Mouse (Mus musculus) erythroblast, embryonic 14.5 days (primary cell): ENCODE results near the gene Kcnma1. TPM values are rescaled to one million over a fixed set of nuclear protein-coding genes. Genes with fewer than 3 reads are reported as not detected.

Experiments
- H3K27me3 ChIP-seq: 2 replicates; pipeline ENCODE4 v1.6.1; 2012; ENCODE audit warnings: inconsistent platforms; ENCODE audit not compliant: control insufficient read depth
- H3K36me3 ChIP-seq: 2 replicates; pipeline ENCODE4 v1.6.1; 2012; ENCODE audit warnings: mild to moderate bottlenecking, inconsistent platforms; ENCODE audit not compliant: control insufficient read depth
- H3K4me1 ChIP-seq: 2 replicates; pipeline ENCODE4 v1.6.1; 2012; ENCODE audit warnings: inconsistent platforms; ENCODE audit not compliant: control insufficient read depth
- H3K4me3 ChIP-seq: replicated peaks from 2 replicates; pipeline ENCODE3; 2012; ENCODE audit warnings: moderate library complexity, mild to moderate bottlenecking, inconsistent platforms
- H3K9me3 ChIP-seq: 2 replicates; pipeline ENCODE4 v1.6.1; 2012; ENCODE audit warnings: low read length, inconsistent platforms, mixed read lengths; ENCODE audit not compliant: control insufficient read depth
- GATA1 ChIP-seq: IDR thresholded peaks from 2 replicates; pipeline ENCODE4 v1.6.1; 2012; ENCODE audit warnings: low read length, inconsistent platforms, mixed read lengths
- TAL1 ChIP-seq: IDR thresholded peaks from 3 replicates; pipeline ENCODE4 v1.6.1; 2012; ENCODE audit warnings: low read length, inconsistent platforms, mixed read lengths
- polyA plus RNA-seq: library from polyadenylated mRNA; stranded (reverse); fragments of >175 nt; gene quantifications from 2 replicates; pipeline ENCODE4 v1.2.3, GENCODE M21; 2012

The Kcnma1 gene
- polyA plus RNA-seq, 1 experiment: not detected

GRCm38 (mm10) chr14:24009978-24010377 lies 4.3 kb downstream of the Kcnma1 start:
- no peak overlapping the region for H3K4me3 ChIP-seq
- no peaks in the 10 kb centered on the region for H3K9me3 ChIP-seq
- H3K27me3 ChIP-seq: peaks cover 20% of the 10 kb centered on the region
- no peaks in the 10 kb centered on the region for H3K4me1 ChIP-seq
- no peaks in the 10 kb centered on the region for H3K36me3 ChIP-seq
- TF ChIP-seq GATA1: no peak
- no peak for TF ChIP-seq TAL1

GRCm38 (mm10) chr14:24008252-24008651 lies 6.0 kb downstream of the Kcnma1 start:
- H3K9me3 ChIP-seq: no peaks in the 10 kb centered on the region; the same call in 1 of the 2 replicates
- no peak overlapping the region for H3K4me3 ChIP-seq
- H3K27me3 ChIP-seq: peaks cover 38% of the 10 kb centered on the region
- no peaks in the 10 kb centered on the region for H3K36me3 ChIP-seq
- TF ChIP-seq TAL1 (no peak), GATA1 (no peak)
- no peaks in the 10 kb centered on the region for H3K4me1 ChIP-seq

DNA sequence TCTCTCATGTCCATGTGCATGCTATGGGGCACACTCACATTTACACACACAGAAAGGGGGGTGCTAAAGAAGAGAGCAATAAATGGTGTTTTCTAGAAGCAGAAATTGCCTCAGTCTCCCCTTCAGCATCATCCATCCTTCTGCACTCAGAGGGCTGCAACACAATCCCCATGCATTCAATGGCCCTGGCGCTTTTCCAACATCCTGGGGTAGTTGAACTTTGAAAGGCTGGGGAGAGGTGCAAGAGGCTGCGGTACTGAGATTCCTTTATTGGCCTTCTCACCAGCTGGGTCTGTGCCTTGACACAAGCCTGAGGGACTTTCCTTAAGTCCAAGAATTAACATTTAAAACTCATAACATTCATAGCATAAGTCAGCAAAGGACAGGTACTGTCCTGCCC lies 8.0 kb downstream of the Kcnma1 start:
- H3K27me3 ChIP-seq: peaks cover 52% of the 10 kb centered on the region
- TF ChIP-seq GATA1 (no peak), TAL1 (no peak)
- no peaks in the 10 kb centered on the region for H3K4me1 ChIP-seq
- H3K36me3 ChIP-seq: no peaks in the 10 kb centered on the region
- no peaks in the 10 kb centered on the region; the same call in 1 of the 2 replicates for H3K9me3 ChIP-seq
- no peak overlapping the region for H3K4me3 ChIP-seq

GRCm38 (mm10) chr14:24004471-24005271 lies 9.6 kb downstream of the Kcnma1 start:
- H3K9me3 ChIP-seq: no peaks in the 10 kb centered on the region; the same call in 1 of the 2 replicates
- no peak for TF ChIP-seq GATA1
- TF ChIP-seq TAL1: no peak
- no peak overlapping the region for H3K4me3 ChIP-seq

GRCm38 (mm10) chr14:24003450-24004381 lies 10.6 kb downstream of the Kcnma1 start:
- H3K4me3 ChIP-seq: no peak overlapping the region
- H3K27me3 ChIP-seq: peaks cover 54% of the 10 kb centered on the region
- TF ChIP-seq TAL1: no peak
- TF ChIP-seq GATA1: no peak
- H3K9me3 ChIP-seq: no peaks in the 10 kb centered on the region; the same call in 1 of the 2 replicates
- H3K36me3 ChIP-seq: no peaks in the 10 kb centered on the region
- H3K4me1 ChIP-seq: no peaks in the 10 kb centered on the region

More at GRCm38 (mm10) chr14:24004471-24005271, 9.6 kb downstream of the Kcnma1 start:
- H3K4me1 ChIP-seq: no peaks in the 10 kb centered on the region
- H3K27me3 ChIP-seq: peaks cover 54% of the 10 kb centered on the region
- no peaks in the 10 kb centered on the region for H3K36me3 ChIP-seq

GRCm38 (mm10) chr14:24002647-24003046 lies 11.6 kb downstream of the Kcnma1 start:
- Histone ChIP-seq H3K27me3 (peaks cover 54% of the 10 kb centered on the region), H3K4me1 (no peaks in the 10 kb centered on the region), H3K36me3 (no peaks in the 10 kb centered on the region), H3K9me3 (no peaks in the 10 kb centered on the region; the same call in 1 of the 2 replicates), H3K4me3 (no peak overlapping the region)
- TF ChIP-seq TAL1: no peak
- TF ChIP-seq GATA1: no peak

GRCm38 (mm10) chr14:23997912-23998311 lies 16.4 kb downstream of the Kcnma1 start:
- Histone ChIP-seq H3K4me3 (no peak overlapping the region), H3K27me3 (peaks cover 13% of the 10 kb centered on the region), H3K36me3 (no peaks in the 10 kb centered on the region), H3K4me1 (no peaks in the 10 kb centered on the region), H3K9me3 (no peaks in the 10 kb centered on the region)
- TF ChIP-seq GATA1: no peak
- no peak for TF ChIP-seq TAL1

DNA sequence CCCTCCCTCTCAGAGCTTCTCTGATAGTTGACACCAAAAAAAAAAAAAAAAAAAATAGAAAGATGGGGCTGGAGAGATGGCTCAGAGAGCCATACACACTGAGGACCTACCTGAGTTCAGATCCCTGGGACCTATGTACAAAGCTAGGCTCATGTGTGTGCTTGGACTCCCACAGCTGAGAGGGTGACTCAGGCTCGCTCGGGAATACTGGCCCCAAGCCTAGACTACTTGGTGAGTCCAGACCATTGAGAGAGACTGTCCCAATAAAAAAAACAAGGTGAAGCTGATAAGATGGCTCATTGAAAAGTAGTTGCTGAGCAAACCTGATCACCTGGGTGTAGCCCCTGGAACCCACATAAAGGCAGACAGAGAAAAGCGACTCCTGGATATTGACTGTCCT lies 18.5 kb downstream of the Kcnma1 start:
- no peaks in the 10 kb centered on the region for H3K36me3 ChIP-seq
- no peaks in the 10 kb centered on the region for H3K9me3 ChIP-seq
- no peak overlapping the region for H3K4me3 ChIP-seq
- TF ChIP-seq GATA1 (no peak), TAL1 (no peak)
- H3K4me1 ChIP-seq: no peaks in the 10 kb centered on the region
- H3K27me3 ChIP-seq: no peaks in the 10 kb centered on the region

DNA sequence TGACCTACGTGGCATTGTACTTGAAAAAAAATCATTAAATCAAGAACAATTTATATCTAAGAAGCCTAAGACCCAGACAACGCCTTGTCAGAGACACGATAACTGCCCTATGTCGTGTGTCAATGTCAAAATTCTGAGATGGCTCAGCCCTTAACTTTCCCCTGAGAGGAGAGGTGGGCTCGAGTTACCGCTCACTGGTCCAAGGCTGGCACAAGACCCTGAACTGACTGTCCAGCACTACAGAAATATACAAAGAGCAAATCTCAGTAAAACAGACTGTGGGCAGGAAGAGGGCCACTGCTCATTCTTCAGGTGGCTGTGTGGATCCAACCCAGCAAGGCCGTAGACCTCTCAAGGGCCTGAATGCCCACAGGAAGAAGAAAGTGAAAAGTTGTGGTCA lies 23.4 kb downstream of the Kcnma1 start:
- Histone ChIP-seq H3K4me1 (no peaks in the 10 kb centered on the region), H3K4me3 (no peak overlapping the region), H3K27me3 (no peaks in the 10 kb centered on the region), H3K9me3 (no peaks in the 10 kb centered on the region), H3K36me3 (no peaks in the 10 kb centered on the region)
- TF ChIP-seq GATA1 (no peak), TAL1 (no peak)
